In genomic region chr2:32317791-32318417, GRCm38 (mm10) we compare ENCODE assay signal across 7 mouse cellular contexts. TPM values are rescaled to one million over a fixed set of nuclear protein-coding genes. Genes with fewer than 3 reads are reported as not detected.
DNase-seq lines count a peak whose midpoint lies in the region; ATAC-seq lines count a peak whose summit lies in the region.

No protein-coding gene starts in this region.

- 5% methylated on average over 19 of the region's 19 CpGs for WGBS in embryonic facial prominence, embryonic 10.5 days
- 3% methylated on average over 19 of the region's 19 CpGs for WGBS in kidney, embryonic 14.5 days

- H3K4me1 ChIP-seq in embryonic facial prominence, embryonic 10.5 days: peaks cover 86% of the 10 kb centered on the region
- H3K4me1 ChIP-seq in kidney, embryonic 14.5 days (ENCODE audit: control insufficient read depth, insufficient read depth, low read length): peaks cover 45% of the 10 kb centered on the region

- H3K9me3 ChIP-seq in embryonic facial prominence, embryonic 10.5 days: no peaks in the 10 kb centered on the region
- no peaks in the 10 kb centered on the region for H3K9me3 ChIP-seq in kidney, embryonic 14.5 days (ENCODE audit: control insufficient read depth, low read length)

- ATAC-seq in kidney, embryonic 14.5 days (ENCODE audit: low FRiP score, low TSS enrichment): peak; percentile 92

- peaks cover 15% of the 10 kb centered on the region for H3K36me3 ChIP-seq in embryonic facial prominence, embryonic 10.5 days (replicated peaks)
- H3K36me3 ChIP-seq in kidney, embryonic 14.5 days (ENCODE audit: control insufficient read depth, insufficient read depth, low read length): no peaks in the 10 kb centered on the region

- peak overlapping the region; percentile 74 for H3K9ac ChIP-seq in kidney, embryonic 14.5 days (ENCODE audit: low read depth, low read length)

- peak overlapping the region; percentile 63 for H3K4me3 ChIP-seq in embryonic facial prominence, embryonic 10.5 days
- H3K4me3 ChIP-seq in kidney, embryonic 14.5 days (ENCODE audit: low read length): peak overlapping the region; percentile 55

- H3K4me2 ChIP-seq in kidney, embryonic 14.5 days (replicated peaks; ENCODE audit: low read depth, low read length): peak overlapping the region; percentile 69

- peaks cover 43% of the 10 kb centered on the region for H3K27me3 ChIP-seq in embryonic facial prominence, embryonic 10.5 days (replicated peaks; ENCODE audit: low read depth, poor library complexity, severe bottlenecking)
- peaks cover 3% of the 10 kb centered on the region; the same call in 1 of the 2 replicates for H3K27me3 ChIP-seq in kidney, embryonic 14.5 days (ENCODE audit: control insufficient read depth, insufficient read depth, low read length)

- peak; percentile 96 for DNase-seq in NIH3T3 (ENCODE audit: low read depth)
- peak; percentile 97 for DNase-seq in embryonic facial prominence, embryonic 10.5 days (ENCODE audit: low spot score)
- peak; percentile 79 for DNase-seq in heart, adult 9 months (ENCODE audit: low spot score in 2 of 2)
- DNase-seq in lung, postnatal 10 days: peak; percentile 88
- peak; percentile 83 for DNase-seq in skeletal muscle tissue, adult 2 months (ENCODE audit: low read depth, low spot score)
- DNase-seq in thymus, postnatal 36 days: no peak

- peak overlapping the region; percentile 95 for H3K27ac ChIP-seq in embryonic facial prominence, embryonic 10.5 days (replicated peaks)
- H3K27ac ChIP-seq in kidney, embryonic 14.5 days (ENCODE audit: low read depth, low read length): peak overlapping the region; percentile 96

RNA-seq across cellular contexts. Expression of gene Swi5, which starts 30.0 kb away (rescaled TPM):
- 522 and 535 TPM in 2 replicates for polyA plus RNA-seq in embryonic facial prominence, embryonic 10.5 days (2016; fragmentation: Nextera tagmentation; extraction: Ambion mirVana)
- 142 and 529 TPM in 2 replicates for polyA plus RNA-seq in kidney, embryonic 14.5 days (2014; fragmentation: Nextera tagmentation; extraction: Ambion mirVana)

RNA-seq across cellular contexts. Expression of gene Golga2, which starts 30.7 kb away (rescaled TPM):
- polyA plus RNA-seq in embryonic facial prominence, embryonic 10.5 days (2016; fragmentation: Nextera tagmentation; extraction: Ambion mirVana): 20.2 and 22.5 TPM in 2 replicates
- 12.4 and 21.3 TPM in 2 replicates for polyA plus RNA-seq in kidney, embryonic 14.5 days (2014; fragmentation: Nextera tagmentation; extraction: Ambion mirVana)

RNA-seq across cellular contexts. Expression of gene Ciz1, which starts 34.2 kb away (rescaled TPM):
- 65.8 and 66.4 TPM in 2 replicates for polyA plus RNA-seq in embryonic facial prominence, embryonic 10.5 days (2016; fragmentation: Nextera tagmentation; extraction: Ambion mirVana)
- polyA plus RNA-seq in kidney, embryonic 14.5 days (2014; fragmentation: Nextera tagmentation; extraction: Ambion mirVana): 36.2 and 50.3 TPM in 2 replicates

RNA-seq across cellular contexts. Expression of gene Dnm1, which starts 35.2 kb away (rescaled TPM):
- 20.7 and 23.5 TPM in 2 replicates for polyA plus RNA-seq in embryonic facial prominence, embryonic 10.5 days (2016; fragmentation: Nextera tagmentation; extraction: Ambion mirVana)
- polyA plus RNA-seq in kidney, embryonic 14.5 days (2014; fragmentation: Nextera tagmentation; extraction: Ambion mirVana): 8.4 and 11.5 TPM in 2 replicates

RNA-seq across cellular contexts. Expression of gene Uck1, which starts 57.9 kb away (rescaled TPM):
- polyA plus RNA-seq in embryonic facial prominence, embryonic 10.5 days (2016; fragmentation: Nextera tagmentation; extraction: Ambion mirVana): 74.7 and 84.0 TPM in 2 replicates
- 64.1 and 64.3 TPM in 2 replicates for polyA plus RNA-seq in kidney, embryonic 14.5 days (2014; fragmentation: Nextera tagmentation; extraction: Ambion mirVana)

Comparison
In these comparisons a context has a peak if more than half of its experiments do, and no peak if none do; other contexts are left out.
1. DNase-seq: peak in NIH3T3 (single experiment), embryonic facial prominence, embryonic 10.5 days (single experiment), heart, adult 9 months (2 of 2), lung, postnatal 10 days (single experiment) and skeletal muscle tissue, adult 2 months (single experiment); none in thymus, postnatal 36 days (0 of 2).